Mouse (Mus musculus) gastrocnemius, adult 8-10 months (tissue): ENCODE measurements around the gene Amdhd2. TPM values are rescaled to one million over a fixed set of nuclear protein-coding genes. Genes with fewer than 3 reads are reported as not detected.
A peak's percentile ranks its signal among the peaks of the same experiment; 100 is the strongest.

Source experiments
- DNase-seq, 2 experiments: peaks; one replicate each; pipeline ENCODE4 v3.0.0; 2022; ENCODE audit warnings: low spot score in 2 of 2
- total RNA-seq, 4 experiments: library from RNA; stranded (reverse); gene quantifications; 2 replicates each; pipeline ENCODE4 v1.2.4; 2022

Amdhd2 gene
- total RNA-seq = 10 to 100 TPM in 2 of 4 experiments, 1 to 10 TPM in 2; 9.4 to 12.8 (median 10.3) TPM

DNA sequence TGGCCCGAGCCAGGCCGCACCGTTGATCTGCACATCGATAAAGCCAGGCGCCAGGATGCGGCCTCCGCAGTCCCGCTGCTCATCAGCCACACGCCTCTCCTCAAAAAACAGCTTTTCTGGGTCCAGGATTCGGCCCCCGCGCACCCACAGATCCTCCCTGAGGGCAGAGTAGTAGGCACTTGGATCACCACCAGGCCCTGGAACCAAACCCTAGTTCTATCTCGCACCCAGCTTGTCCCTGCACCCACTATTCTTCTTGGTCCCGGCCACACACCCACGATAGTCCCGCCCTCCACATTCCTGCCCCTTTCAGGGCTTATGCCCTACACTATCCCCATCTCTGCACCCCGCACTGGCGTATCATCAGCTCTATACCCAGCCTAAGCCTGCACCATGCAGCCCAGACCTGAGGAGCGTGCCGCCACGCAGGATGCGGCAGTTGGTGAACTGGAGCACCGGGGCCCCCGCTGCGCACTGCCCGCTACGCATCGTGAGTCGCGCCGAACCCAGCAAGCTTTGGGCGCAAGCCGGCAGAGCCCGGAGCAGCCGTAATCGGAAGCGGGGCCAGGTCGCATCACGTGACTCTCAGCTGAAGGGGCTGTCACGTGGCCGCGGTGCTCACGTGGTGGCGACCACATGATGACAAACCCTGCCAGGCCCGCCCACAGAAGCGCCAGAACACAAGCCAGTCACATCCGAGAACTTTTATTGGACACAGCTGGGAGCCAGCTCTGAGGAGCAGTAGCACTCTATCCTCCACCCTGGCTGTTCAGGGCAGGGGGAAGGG, at the start of gene Amdhd2:
Gene Amdhd2 (minus strand): TSS at position 591 of the 787 bp plus-strand sequence.
- peak; percentile 95 to 97 for DNase-seq

DNA sequence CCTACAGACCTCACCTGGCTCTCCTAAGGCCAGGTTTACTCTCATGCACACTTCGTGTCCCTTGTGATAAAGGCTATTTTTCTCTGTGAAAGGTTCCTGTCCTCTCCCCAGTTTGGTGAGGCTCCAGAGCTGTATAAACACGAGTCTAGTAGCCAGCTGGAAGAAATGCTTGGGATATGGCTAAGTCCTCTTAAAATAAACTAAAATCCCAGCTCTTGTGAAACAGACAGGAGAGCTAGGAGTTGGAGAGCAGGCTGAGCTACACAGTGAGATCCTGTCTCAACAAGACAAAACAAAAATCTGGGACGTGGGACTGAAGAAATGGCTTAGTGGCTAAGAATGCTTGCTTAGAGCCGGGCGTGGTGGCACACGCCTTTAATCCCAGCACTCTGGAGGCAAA, 49.6 kb upstream of the Amdhd2 start:
- DNase-seq = no peak

DNA sequence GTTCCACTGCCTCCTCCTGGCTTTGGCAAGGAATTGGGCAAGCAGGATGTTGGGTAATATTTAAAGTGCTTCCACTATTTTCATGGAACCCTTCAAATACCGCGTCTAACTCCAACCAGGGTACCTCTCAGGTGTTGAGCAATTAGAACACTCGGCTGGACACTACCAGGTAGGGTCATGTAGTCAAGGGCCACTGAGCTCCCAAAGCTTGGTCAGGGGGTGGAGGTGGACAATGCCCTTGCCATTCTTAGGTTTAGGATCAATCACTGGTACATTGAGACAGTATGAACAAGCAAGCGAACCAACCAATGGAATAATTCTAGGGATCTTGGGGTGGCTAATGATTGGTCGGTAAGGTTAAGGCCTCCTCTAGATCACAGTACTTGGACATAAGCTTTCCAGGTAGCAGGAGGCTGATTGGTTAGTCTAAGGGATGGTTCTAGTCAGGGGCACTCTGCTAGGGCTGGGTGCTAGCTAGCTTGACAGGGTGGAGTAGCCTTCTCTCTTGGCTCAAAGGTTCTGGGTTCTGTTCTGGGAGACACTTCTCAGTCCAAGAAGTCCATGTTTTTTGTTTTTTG, 49.0 kb upstream of the Amdhd2 start:
- DNase-seq = no peak

DNA sequence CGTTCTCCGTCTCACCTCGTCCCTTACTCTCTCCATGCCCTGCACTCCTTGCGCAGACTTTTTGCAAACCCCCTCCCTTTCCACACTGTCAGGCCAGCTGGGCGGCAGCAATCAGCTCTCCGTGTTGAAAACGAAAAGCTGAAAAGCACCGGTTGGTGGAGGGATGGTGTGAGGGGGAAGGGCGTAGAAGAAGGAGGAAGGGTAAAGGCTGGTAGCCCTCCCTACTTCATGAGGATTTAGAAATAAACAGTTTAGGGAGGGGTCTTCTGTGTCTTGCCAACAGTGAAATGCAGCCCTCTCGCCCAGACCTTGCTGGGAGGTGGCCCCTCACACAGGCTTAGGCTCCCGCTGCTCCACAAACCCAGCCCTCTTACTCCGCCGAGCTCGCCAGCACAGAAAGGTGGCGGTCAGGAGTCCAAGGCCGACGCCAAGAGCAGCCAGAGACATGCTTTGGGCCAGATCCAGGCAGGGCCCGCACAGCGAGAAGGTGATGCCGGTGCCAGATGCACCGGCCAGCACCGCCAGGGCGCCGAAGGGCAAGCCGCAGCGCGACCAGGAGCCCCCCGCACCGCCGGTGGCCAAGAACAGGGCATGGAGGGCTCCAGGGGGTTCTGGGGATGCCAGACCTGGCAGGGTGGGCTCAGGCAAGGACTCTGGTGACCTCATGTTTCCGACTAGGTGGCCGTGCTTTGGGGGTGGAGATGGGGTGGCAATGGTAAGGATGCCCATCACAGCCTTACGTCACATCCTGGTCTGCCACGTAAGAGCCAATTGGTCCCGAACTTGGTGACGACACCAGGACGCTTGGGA, 48.3 kb upstream of the Amdhd2 start:
- DNase-seq = no peak

DNA sequence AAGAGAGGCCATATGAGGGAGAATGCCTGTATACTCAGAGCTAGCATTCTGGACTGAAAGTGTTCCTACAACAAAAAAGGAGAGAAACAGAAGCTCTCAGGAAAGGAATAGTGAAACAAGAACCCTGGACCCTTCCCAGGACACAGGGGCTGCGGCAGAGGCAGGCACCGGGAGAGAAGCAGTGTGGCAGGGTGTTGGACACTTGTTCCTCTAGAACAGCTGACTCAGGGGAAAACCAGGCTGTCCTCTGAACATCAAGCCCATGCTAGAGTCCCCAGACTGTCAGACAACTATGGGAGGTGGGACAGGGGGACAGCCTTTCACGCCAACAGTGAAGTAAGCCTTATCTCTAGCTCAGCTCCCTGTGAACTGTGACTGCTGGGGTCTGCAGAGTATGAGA, 47.0 kb upstream of the Amdhd2 start:
- no peak for DNase-seq

DNA sequence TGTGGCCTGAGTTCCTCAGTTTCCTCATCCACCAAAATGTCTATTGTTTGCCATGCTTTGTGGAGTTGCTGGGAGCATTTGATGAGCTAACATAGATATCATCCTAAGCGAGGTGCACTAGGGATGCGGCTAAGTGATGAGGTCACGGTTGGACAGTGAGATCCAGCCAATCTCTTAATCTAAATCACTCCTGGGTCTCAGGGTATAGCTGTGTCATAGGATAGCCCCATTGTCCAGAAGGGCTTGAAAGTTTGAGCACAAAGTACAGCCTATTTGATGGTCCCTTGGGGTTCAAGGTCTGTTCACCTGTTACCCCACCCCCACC, 46.3 kb upstream of the Amdhd2 start:
- DNase-seq = no peak

DNA sequence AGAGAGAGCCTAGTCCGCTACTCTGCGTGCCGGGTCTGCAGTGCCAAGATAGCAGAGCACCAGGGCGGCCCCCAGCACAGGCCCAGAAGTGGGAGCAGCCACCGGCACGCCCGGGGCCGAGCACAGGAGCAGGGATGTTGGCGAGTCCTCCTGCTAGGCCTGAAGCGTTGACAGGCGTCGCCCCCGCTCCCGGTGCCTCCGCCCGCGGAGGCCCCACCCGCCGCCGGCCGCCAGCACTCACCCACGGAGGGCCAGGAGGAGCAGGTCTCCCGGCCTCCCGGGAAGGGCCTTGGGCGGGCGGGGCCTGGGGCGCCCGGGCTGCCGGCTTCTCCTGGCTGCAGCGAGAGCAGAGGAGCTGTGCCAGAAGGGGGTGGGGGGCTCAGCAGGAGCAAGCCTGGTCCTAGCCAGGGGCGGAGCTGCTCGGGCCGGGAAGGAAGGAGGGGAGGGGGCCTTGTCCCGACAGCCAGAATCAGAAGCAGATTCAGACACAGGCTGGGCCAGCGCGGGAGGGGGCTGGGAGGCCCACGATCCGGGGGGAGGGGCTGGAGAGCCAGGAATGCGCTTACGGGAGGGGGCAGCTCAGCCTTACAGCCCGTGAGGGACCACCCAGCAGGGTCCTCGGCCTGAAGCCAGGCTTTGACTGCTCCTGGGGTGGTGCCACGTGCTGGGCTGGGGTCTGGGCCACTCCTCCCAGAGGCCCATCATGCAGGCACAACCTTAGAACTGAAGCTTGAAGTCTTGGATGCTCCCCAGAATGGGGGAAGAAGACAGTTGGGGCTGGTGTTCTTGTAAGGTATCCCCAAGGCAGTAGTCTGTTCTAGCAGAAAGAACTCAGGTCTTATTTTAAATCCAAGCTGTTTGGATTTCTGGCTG, 45.7 kb upstream of the Amdhd2 start, which contains the start of gene Ntn3:
Gene Ntn3 (minus strand): TSS at position 489 of the 873 bp plus-strand sequence.
- no peak for DNase-seq

DNA sequence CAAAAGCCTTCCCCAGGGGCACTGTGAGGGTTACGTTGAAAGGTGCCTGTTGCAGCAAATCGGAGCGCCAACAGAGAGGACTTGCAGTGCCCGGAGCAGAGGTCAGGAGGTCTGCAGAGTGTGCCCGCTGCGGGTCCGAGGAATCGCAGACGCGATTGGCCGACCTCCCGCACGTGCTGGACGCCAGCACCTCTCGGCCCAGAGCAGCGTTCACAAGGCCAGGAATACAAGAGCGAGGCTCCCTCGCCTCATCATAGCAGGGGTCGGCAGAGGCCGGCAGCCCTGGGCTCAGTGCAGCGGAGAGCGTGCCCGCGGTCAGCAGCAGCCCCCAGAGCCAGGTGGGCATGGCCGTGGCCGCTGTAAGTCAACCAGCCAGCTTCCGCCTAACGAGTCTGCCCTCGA, 45.1 kb upstream of the Amdhd2 start:
- no peak for DNase-seq

DNA sequence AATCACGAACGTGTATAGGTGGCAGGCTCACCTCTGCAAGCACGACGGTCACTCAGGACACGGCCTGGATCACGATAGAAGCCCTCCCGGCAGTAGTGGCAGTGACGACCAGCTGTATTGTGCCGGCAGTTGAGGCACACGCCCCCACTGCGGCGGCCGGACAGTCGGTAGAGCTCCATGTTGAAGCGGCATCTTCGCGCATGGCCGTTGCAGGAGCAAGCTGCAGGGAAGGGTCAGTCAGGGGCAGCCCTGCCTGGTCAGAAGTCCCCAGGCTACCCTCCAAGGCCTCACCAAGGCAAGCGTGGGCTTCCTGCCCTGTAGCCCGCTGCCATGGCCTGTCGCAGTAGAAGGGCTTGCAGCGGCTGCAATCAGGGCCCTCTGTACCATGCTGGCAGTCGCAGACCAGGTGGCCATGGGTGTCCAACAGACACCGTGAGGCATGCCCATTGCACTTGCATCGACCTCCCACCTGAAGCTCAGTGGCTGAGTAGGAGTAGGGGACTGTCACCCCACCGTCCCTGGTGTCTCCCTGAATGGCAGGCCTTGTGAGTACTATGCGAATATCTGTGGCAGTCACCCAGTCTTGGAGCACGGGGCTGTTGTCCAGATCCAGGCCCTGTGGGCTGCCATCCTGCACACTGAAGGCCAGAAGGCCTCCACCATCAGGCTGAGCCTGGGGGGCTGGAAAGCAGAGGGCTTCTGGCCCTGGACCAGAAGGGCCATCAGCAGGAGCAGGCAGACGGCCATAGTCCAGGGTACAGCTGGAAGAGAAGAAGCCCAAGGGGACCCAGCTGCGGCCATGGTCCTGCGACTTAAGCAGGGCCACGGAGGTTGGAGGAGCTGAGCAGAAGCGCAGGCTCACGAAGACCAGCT, 44.4 kb upstream of the Amdhd2 start:
- no peak for DNase-seq

DNA sequence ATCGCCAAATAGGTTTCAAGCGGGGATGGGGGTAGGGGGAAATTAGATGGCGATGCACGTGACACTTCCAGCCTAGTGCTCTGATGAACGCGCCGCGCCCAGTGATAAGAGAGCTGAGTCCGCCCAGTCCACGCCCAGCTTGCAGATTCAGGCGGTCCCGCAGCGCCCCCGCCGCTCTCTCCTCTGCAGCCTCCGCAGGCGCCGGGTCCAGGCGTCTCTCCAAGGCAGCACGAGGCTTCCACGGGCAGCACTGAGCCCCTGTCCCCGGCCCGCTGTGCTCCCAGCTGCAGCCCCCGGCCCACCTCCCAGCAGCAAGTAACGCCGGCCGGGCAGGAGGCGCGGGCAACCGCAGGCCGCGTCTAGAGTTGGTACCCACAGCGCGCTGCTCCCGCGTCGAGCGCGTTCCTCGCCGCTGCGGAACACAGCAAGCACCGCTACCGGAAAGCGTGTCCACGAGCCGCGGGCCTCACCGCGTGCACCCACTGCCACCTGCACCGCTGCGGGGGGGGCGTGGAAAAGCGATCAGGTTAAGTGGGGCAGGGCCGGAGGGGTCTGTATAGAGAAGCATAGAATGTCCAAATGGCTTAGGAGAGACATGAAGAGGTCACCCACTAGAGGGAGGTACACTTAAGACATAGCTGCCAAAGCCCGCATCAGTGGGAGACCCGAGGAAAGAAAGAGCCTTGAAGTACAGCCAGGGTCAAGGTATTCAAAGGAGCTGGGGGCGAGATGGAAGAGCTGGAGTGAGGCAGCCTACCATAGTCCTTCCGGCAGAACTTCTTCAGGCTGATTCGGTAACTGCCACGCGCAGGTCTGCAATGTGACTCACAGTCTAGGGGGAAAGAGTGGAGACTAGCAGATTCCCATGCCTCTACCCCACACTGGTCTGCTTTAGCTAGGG, 43.1 kb upstream of the Amdhd2 start:
- DNase-seq = peak in 1 of 2 experiments; percentile 39

DNA sequence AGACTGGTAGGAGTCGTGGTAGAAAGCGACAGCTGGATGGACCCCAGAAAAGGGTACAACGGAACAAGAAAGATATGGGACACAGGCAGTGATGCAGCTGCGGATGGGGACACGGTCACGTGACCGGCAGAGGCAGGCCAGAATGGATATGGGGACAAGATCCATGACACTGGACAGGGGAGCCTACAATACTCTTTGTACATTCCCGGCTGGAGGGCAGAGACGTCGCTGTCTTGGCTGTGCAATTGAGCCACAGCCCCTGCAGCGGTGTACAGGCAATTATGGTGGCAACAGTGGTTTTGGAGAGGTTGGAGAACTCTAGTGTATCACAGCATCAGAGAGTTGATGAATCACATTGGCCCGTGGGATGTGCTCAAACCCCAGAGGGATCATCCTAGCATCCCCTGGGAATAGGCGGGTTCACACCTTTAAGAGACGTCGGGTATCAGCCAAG, 42.4 kb upstream of the Amdhd2 start:
- no peak for DNase-seq

DNA sequence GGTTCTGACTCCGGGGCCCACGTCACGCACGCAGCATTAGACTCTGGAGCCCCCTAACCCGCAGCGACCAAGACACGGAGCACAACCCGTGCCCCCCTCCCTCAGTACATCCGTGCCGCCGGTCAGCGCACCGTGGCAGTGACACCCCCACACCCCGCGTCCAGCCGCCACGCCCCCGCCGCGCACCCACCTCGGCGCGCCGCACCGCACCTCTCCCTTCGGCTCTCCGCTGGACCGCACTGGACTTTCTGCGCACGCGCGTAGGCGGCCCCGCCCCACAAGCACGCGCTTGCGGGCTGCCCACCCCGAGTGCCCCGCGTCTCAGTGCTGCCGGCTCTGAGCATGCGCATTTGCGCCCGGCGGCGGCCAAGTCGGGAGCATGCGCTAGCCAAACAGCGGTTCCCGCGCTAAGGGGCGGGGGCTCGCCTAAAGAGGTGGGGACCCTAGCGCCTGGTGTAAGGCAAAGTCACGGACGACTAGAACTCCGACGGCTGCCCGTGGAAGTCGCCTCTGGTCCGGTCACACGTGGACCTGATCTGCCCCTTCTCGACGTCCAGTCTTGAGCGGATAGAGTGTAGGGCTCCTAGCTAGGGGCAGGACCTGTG, 41.8 kb upstream of the Amdhd2 start, which contains the start of gene Tbc1d24:
Gene Tbc1d24 (minus strand): TSS at position 279 of the 605 bp plus-strand sequence.
- DNase-seq = peak; percentile 84 to 89

DNA sequence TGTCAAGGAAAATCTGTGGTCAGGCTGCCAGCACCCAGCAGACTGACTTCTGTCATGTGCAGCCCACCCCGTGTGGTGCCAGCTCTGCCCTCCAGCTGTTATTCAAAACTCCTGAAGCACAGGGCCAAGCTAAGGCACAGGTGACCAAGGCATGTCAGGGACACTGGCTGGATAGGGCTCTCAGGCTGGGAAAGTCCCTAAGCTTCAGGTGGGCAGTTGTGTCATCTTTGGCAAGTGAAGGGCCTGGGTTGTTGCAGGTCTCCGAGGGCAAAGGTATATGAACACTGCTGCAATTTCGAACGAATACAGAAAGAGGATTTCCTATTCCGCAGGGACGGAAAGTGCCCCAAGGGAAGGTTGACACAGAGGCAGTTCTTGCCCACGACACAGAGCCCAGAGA, 41.3 kb upstream of the Amdhd2 start:
- DNase-seq = no peak

DNA sequence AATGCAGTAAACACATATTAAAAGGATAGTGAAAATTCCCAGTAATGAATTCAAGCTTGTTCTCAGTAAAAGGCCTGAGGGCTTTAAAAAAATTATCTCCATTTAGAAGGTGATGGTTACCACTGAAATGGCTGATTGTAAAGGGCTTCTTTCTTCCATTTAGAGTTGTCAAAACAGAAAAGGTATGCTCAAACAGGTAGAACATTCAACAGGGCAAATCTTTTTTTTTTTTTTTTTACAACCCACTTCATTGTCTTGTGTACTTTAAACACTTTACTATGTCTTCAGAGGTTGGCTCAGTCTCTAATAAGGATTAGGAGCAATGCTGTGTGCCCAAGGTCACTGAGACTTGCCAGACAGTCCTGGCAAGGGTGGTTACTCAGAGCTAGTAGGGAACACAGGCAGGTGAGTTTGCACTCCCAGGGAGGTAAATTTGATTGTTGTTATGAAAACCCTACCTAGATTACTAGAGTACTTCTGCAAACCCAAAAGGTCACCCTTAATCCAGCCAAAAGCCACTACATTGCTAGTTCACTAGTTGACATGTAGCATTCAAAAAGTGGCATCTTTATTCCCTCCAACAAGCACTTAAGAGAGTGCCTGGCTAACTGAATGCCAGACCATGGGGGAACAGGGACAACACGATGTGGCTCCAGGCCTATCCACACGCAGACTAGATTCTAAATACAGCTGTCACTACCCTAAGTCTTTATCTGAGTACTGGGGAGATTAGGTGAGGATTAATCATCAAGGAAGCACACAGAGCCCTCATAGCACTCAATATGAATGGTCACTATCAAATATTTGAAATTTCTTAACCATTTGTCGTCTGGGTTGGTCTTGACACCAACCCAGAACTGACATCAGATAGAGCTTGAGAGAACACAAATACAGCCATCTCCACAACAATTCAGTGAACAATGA, 40.3 kb upstream of the Amdhd2 start:
- no peak for DNase-seq

DNA sequence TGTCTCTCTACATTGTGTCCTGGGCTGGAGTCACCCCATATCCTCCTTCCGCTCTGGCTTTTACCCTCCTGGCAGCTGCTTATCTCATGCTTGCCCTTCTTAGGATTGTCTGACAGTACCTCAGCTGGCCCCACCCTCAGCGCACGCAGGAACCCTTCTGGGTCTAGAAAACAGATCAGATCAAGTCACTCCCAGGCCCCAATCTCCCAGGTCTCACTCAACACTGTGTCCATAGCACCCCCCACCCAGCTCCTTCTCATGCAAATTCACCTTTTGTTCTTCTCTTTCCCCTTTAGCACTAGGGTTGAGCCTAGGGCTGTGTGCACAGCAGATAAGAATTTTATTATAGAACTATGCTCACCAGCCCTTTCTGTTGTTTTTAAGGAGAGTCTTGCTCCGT, 39.5 kb upstream of the Amdhd2 start:
- no peak for DNase-seq

DNA sequence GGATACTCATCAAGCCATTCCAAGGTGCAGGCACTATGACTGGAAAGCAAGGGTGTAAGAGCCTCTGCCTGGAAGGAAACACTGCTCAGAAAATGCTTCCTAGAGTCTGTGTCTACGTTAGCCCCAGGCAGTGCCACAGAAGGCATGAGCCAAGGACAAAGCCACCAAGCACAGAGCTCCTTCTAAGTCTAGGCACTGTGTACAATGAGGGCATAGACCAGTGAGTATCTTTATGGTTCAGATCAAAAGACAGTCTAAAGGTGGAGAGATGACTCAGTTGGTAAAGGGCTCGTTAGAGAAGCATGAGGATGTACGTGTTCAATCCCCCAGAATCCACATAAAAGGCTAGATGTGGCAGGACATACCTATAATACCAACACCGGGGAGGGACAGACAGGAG, 37.5 kb upstream of the Amdhd2 start:
- DNase-seq = no peak

DNA sequence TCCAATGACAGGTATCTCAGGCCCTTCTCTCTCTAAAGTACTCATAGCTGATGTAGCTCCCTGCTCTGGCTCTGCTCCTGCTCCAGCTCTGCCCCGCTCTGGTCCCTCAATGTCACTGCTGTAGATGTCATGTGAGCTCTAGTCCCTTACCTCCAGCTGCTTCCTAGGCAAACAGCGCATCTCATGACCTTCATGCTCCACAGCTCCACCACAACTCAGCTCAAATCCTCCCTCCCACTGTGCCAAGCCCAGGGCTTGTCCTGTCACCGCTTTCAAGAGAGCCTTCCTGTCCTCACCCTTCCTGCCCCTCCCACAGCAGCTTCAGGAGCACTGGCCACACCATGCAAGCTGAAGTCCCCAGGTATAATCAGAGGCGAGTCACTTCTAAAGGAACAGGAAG, 36.2 kb upstream of the Amdhd2 start:
- no peak for DNase-seq

DNA sequence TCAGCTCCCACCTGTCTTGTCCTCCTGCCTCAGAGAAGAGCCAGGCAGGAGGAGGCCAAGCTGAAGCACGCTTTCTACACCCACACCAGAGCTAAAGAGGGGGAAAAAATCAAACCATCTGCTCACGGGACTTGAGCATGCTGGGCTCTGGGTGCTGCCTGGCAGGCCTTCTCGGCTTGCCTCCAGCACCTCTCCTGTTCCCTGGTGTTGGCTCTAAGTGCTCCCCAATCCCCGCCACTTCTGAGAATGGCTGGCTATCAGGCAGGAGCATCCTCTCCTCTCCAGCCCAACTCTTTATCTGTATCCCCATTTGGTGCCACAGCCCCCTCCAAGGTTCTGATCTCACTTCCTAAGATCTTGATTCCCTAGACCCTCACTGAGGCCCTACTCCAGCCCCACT, 35.7 kb upstream of the Amdhd2 start:
- DNase-seq = no peak
